Comparison of ENCODE assay signal across 9 mouse cellular contexts in the genomic region with DNA sequence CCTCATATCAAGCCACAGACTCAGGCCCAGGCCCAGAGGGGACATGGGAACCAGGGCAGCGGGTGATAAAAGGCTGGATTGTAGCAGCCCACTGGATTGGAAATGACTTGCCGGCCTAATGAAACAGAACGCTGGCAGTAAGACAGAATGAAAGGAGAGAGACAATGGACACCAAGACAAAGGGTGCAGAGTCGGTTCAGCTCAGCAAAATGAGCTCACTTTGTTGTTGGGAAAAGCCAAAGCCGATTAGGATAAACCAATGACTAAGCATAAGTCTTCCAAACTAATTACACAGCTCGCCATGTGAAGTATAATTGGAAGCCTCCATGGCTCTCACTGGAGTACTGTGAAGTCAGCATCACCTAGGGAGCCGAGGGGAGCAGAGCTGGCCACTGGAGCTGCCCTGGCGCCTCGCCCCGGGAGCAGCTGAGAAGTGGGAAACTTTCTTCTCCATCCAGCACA.
DNase-seq lines count a peak whose midpoint lies in the region; ATAC-seq and TF ChIP-seq lines count a peak whose summit lies in the region.
"Had no signal": no experiment of that assay in that cellular context is flagged by ENCODE, and none has a peak within 500 bp of the region (broad histone marks: within the 10 kb centered on the region; RNA-seq: fewer than 3 reads in every experiment).

No protein-coding gene starts in this region.

- peaks cover 22% of the 10 kb centered on the region for H3K36me3 ChIP-seq in heart, embryonic 10.5 days
- peaks cover 4% of the 10 kb centered on the region; the same call in 1 of the 2 replicates for H3K36me3 ChIP-seq in limb, embryonic 11.5 days (ENCODE audit: control insufficient read depth, insufficient read depth, low read length)

- WGBS in heart, embryonic 10.5 days, result 22% methylated on average over 10 of the region's 10 CpGs
- 12% methylated on average over 10 of the region's 10 CpGs for WGBS in limb, embryonic 11.5 days

- H3K4me2 ChIP-seq in limb, embryonic 11.5 days (ENCODE audit: low read depth, severe bottlenecking), result no peak overlapping the region
- H3K4me2 ChIP-seq: liver, embryonic 13.5 days had no signal

- H3K9ac ChIP-seq in limb, embryonic 11.5 days (ENCODE audit: low read length), result no peak overlapping the region
- H3K9ac ChIP-seq: liver, embryonic 13.5 days had no signal

- in situ Hi-C loops in Patski (cut with MboI; ENCODE audit: low pct_unique_long_range_greater_than_20kb), result no loop called here

- H3K27ac ChIP-seq in heart, embryonic 10.5 days, result peak overlapping the region; percentile 89
- peak overlapping the region; percentile 50; the same call in 1 of the 2 replicates for H3K27ac ChIP-seq in limb, embryonic 11.5 days (replicated peaks; ENCODE audit: low read depth, low read length)
- H3K27ac ChIP-seq: liver, embryonic 13.5 days had no signal

- no peak for TF ChIP-seq CTCF in Patski (IDR thresholded peaks at IDR 0.05)

- POLR2A ChIA-PET in Patski (lab: Charles Lee), result interaction anchor here (1.2 kb wide), 1 partner anchor 9 kb away, joined by 3 read pairs; no protein-coding TSS in a partner anchor

- CTCF ChIA-PET in Patski (lab: Charles Lee), result interaction anchor here (1.0 to 1.5 kb wide), 5 partner anchors 9 to 60 kb away, joined by 3 to 4 read pairs (median 3); no protein-coding TSS in a partner anchor

- H3K27me3 ChIP-seq in heart, embryonic 10.5 days (ENCODE audit: insufficient read depth, poor library complexity, severe bottlenecking), result no peaks in the 10 kb centered on the region
- H3K27me3 ChIP-seq in Patski, result no peaks in the 10 kb centered on the region
- H3K27me3 ChIP-seq in limb, embryonic 11.5 days (ENCODE audit: control insufficient read depth, insufficient read depth, low read length), result no peaks in the 10 kb centered on the region
- H3K27me3 ChIP-seq: liver, embryonic 13.5 days had no signal

- no peak overlapping the region for H3K4me3 ChIP-seq in heart, embryonic 10.5 days
- no peak overlapping the region for H3K4me3 ChIP-seq in limb, embryonic 11.5 days (ENCODE audit: low read depth, low read length)
- H3K4me3 ChIP-seq: liver, embryonic 13.5 days had no signal

- no peaks in the 10 kb centered on the region for H3K9me3 ChIP-seq in heart, embryonic 10.5 days
- H3K9me3 ChIP-seq in limb, embryonic 11.5 days (ENCODE audit: control insufficient read depth, low read length), result no peaks in the 10 kb centered on the region
- H3K9me3 ChIP-seq: liver, embryonic 13.5 days had no signal

- DNase-seq in heart, embryonic 10.5 days (ENCODE audit: low spot score), result no peak
- no peak for DNase-seq in heart, adult 18-20 months
- peak; percentile 42 for DNase-seq in Patski (ENCODE audit: low read depth, low spot score)
- peak; percentile 75 for DNase-seq in gastrocnemius, postnatal 14 days
- peak; percentile 38 for DNase-seq in limb, embryonic 11.5 days (ENCODE audit: low spot score)
- DNase-seq in right cerebral cortex, postnatal 14 days, result peak; percentile 32
- DNase-seq: liver, embryonic 13.5 days had no signal

- intact Hi-C loops in gastrocnemius, postnatal 14 days (cut with DNase I; ENCODE audit: low total_unique reads), result no loop called here

- H3K4me1 ChIP-seq in heart, embryonic 10.5 days, result peaks cover 88% of the 10 kb centered on the region
- peaks cover 69% of the 10 kb centered on the region for H3K4me1 ChIP-seq in limb, embryonic 11.5 days (ENCODE audit: control insufficient read depth, insufficient read depth, low read length)

- peak; percentile 29 for ATAC-seq in Patski
- ATAC-seq in limb, embryonic 11.5 days (ENCODE audit: insufficient number of reproducible peaks, low FRiP score, low TSS enrichment, low read depth), result no peak
- ATAC-seq in monocyte, adult 5-6 weeks (replicated peaks; ENCODE audit: insufficient number of reproducible peaks, low FRiP score, low TSS enrichment, poor library complexity, severe bottlenecking), result no peak
- ATAC-seq in erythroid progenitor cell, adult 5-6 weeks (replicated peaks; ENCODE audit: low FRiP score, poor library complexity, severe bottlenecking), result no peak

Comparison
In these comparisons a context has a peak if more than half of its experiments do, and no peak if none do; other contexts are left out.
1. DNase-seq: peak in Patski (single experiment), gastrocnemius, postnatal 14 days (single experiment), limb, embryonic 11.5 days (single experiment) and right cerebral cortex, postnatal 14 days (single experiment); none in heart, embryonic 10.5 days (single experiment) and heart, adult 18-20 months (0 of 2).